Mouse (Mus musculus) forebrain, embryonic 15.5 days (tissue): ENCODE results near the gene Otud6a. TPM values are rescaled to one million over a fixed set of nuclear protein-coding genes. Genes with fewer than 3 reads are reported as not detected.
"Not testable (repeated sequence)": the region's sequence is repeated elsewhere in the genome, so short reads cannot be mapped to it uniquely, and the experiment has no call there.

ENCODE experiments used
- ATAC-seq: fragments of 200-750 bp; cut with Nextera tagmentation; replicated peaks from 2 replicates; pipeline ENCODE4 v1.8.0; 2017; ENCODE audit warnings: mild to moderate bottlenecking, moderate TSS enrichment, moderate library complexity
- H3K27ac ChIP-seq: fragments of 300-500 bp; sonication (generic); replicated peaks from 2 replicates; pipeline ENCODE4 v1.5.1; 2015; ENCODE audit warnings: mild to moderate bottlenecking, inconsistent platforms
- H3K27me3 ChIP-seq: fragments of 300-500 bp; sonication (generic); 2 replicates; pipeline ENCODE4 v1.6.1; 2015; ENCODE audit warnings: inconsistent platforms
- H3K36me3 ChIP-seq: fragments of 300-500 bp; sonication (generic); 2 replicates; pipeline ENCODE4 v1.6.1; 2015; ENCODE audit warnings: mild to moderate bottlenecking, inconsistent platforms
- H3K4me1 ChIP-seq: fragments of 300-500 bp; sonication (generic); 2 replicates; pipeline ENCODE4 v1.6.1; 2015; ENCODE audit warnings: inconsistent platforms
- H3K4me2 ChIP-seq: fragments of 300-500 bp; sonication (generic); replicated peaks from 2 replicates; pipeline ENCODE4 v1.6.1; 2015; ENCODE audit warnings: mild to moderate bottlenecking, inconsistent platforms
- H3K4me3 ChIP-seq: fragments of 300-500 bp; sonication (generic); 2 replicates; pipeline ENCODE4 v1.5.1; 2015; ENCODE audit warnings: mild to moderate bottlenecking, inconsistent platforms
- H3K9ac ChIP-seq: fragments of 300-500 bp; sonication (generic); replicated peaks from 2 replicates; pipeline ENCODE4 v1.6.1; 2015; ENCODE audit warnings: mild to moderate bottlenecking, inconsistent platforms
- H3K9me3 ChIP-seq: fragments of 300-500 bp; sonication (generic); 2 replicates; pipeline ENCODE4 v1.6.1; 2016; ENCODE audit warnings: inconsistent platforms
- WGBS: fragments of 180-500 bp; shearing (Covaris S2); methylation state at CpG from one replicate; pipeline ENCODE4 v1.1.7; 2015; ENCODE audit warnings: mixed read lengths; 5-methylcytosine and 5-hydroxymethylcytosine counted together
- polyA plus RNA-seq: library from polyadenylated mRNA; unstranded; fragments of >200 nt; fragmentation: Nextera tagmentation; extraction: Ambion mirVana; gene quantifications from 2 replicates; pipeline ENCODE4 v1.2.1, GENCODE M21; 2015

Gene Otud6a
- not detected in 2 replicates for polyA plus RNA-seq

GRCm38 (mm10) chrX:100428693-100429092, at the start of gene Otud6a:
TSS of gene Otud6a (plus strand) at chrX:100429013.
- Histone ChIP-seq H3K9ac (no peak within 1 kb of the TSS), H3K4me1 (no peaks in the 10 kb centered on the region), H3K9me3 (no peaks in the 10 kb centered on the region), H3K4me2 (no peak within 1 kb of the TSS), H3K27me3 (no peaks in the 10 kb centered on the region), H3K36me3 (no peaks in the 10 kb centered on the region), H3K27ac (no peak within 1 kb of the TSS), H3K4me3 (no peak within 1 kb of the TSS)
- ATAC-seq: no peak
- WGBS: 91% methylated on average over 21 of the region's 21 CpGs

- no peaks in the 10 kb centered on the region for H3K27me3 ChIP-seq
- H3K4me1 ChIP-seq: no peaks in the 10 kb centered on the region
- no peaks in the 10 kb centered on the region for H3K36me3 ChIP-seq
- no peak overlapping the region for H3K4me2 ChIP-seq
- 0 out of 2 replicates have a peak, but pooled peaks have one; percentile 46 for ATAC-seq
- H3K4me3 ChIP-seq: no peak overlapping the region
- H3K27ac ChIP-seq: no peak overlapping the region
- no peaks in the 10 kb centered on the region for H3K9me3 ChIP-seq
- H3K9ac ChIP-seq: no peak overlapping the region
- 90% methylated on average over 1 of the region's 1 CpGs for WGBS
Measured at GRCm38 (mm10) chrX:100389887-100390286, 38.9 kb upstream of the Otud6a start.

DNA sequence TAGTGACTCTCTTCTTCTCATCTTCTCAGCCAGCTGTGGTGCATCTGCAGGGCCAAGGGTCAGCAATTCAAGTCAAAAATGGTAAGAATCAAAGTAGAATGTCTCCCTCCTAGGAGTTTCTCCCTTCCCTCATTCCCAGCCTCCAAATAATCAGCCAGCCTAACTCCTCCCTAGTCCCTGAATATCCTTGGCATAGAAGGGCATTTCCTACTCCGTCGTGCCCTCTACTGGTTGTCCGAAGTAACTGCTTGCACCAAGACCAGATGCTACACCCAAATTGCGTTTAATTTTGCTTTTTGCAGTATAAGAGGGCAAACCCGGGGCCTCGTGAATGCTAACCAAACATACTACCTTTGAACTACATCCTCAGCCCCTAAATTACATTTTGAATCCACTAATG, 36.5 kb upstream of the Otud6a start:
- H3K27me3 ChIP-seq: no peaks in the 10 kb centered on the region
- no peak overlapping the region for H3K4me3 ChIP-seq
- H3K9me3 ChIP-seq: no peaks in the 10 kb centered on the region
- WGBS: 32% methylated on average over 6 of the region's 6 CpGs
- H3K4me2 ChIP-seq: no peak overlapping the region
- no peaks in the 10 kb centered on the region for H3K36me3 ChIP-seq
- ATAC-seq: 0 out of 2 replicates have a peak, but pooled peaks have one; percentile 46
- no peaks in the 10 kb centered on the region for H3K4me1 ChIP-seq
- H3K27ac ChIP-seq: no peak overlapping the region
- H3K9ac ChIP-seq: no peak overlapping the region

DNA sequence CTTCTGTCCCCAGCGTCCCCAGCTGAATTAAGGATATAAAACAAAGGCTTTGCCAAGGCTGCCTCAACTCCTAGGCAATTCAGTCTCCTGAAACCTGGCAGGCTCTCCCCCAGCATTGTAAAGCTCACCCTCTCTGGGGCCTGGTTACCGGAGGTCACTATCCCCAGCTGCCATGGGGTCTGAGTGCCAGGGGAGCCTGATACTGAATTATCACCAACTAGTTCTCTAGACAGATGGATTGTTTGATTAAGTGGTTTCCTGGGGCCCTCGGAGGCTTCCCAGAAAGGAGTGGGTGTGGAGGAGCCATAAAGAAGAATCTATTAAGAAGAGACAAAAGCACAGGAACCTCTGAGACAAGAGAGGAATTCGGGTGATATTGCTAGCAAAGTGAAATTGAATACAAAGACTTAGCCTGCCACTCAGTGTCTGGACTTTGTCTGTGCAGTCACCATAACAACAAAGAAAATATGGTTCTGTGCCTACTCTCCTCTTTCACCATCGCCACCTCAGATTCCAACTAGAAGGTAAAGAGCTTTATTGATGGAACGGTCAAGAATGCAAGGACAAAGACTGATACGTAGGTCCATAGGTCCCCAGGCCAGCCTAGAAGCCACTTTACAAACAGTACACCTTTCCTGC, 34.5 kb upstream of the Otud6a start:
- H3K36me3 ChIP-seq: no peaks in the 10 kb centered on the region
- no peaks in the 10 kb centered on the region for H3K4me1 ChIP-seq
- H3K27me3 ChIP-seq: no peaks in the 10 kb centered on the region
- no peaks in the 10 kb centered on the region for H3K9me3 ChIP-seq
- no peak for ATAC-seq
- no peak overlapping the region for H3K9ac ChIP-seq
- H3K4me3 ChIP-seq: no peak overlapping the region
- 65% methylated on average over 7 of the region's 7 CpGs for WGBS
- no peak overlapping the region for H3K4me2 ChIP-seq
- H3K27ac ChIP-seq: no peak overlapping the region

GRCm38 (mm10) chrX:100395026-100395425, 33.8 kb upstream of the Otud6a start:
- ATAC-seq: no peak
- Histone ChIP-seq H3K4me1 (no peaks in the 10 kb centered on the region), H3K27ac (no peak overlapping the region), H3K27me3 (no peaks in the 10 kb centered on the region), H3K4me3 (no peak overlapping the region), H3K4me2 (no peak overlapping the region), H3K36me3 (no peaks in the 10 kb centered on the region), H3K9me3 (no peaks in the 10 kb centered on the region), H3K9ac (no peak overlapping the region)
- WGBS: 82% methylated on average over 8 of the region's 8 CpGs

- no peak overlapping the region for H3K27ac ChIP-seq
- no peak overlapping the region for H3K4me3 ChIP-seq
- no peaks in the 10 kb centered on the region for H3K4me1 ChIP-seq
- H3K9me3 ChIP-seq: no peaks in the 10 kb centered on the region
- no peaks in the 10 kb centered on the region for H3K27me3 ChIP-seq
- ATAC-seq: no peak
- H3K36me3 ChIP-seq: no peaks in the 10 kb centered on the region
- no peak overlapping the region for H3K4me2 ChIP-seq
- no peak overlapping the region for H3K9ac ChIP-seq
Measured at GRCm38 (mm10) chrX:100400900-100401299, 27.9 kb upstream of the Otud6a start.

- Histone ChIP-seq H3K4me2 (no peak overlapping the region), H3K4me3 (no peak overlapping the region), H3K27ac (no peak overlapping the region), H3K4me1 (no peaks in the 10 kb centered on the region), H3K36me3 (no peaks in the 10 kb centered on the region), H3K27me3 (no peaks in the 10 kb centered on the region), H3K9me3 (no peaks in the 10 kb centered on the region), H3K9ac (no peak overlapping the region)
- no peak for ATAC-seq
- 84% methylated on average over 5 of the region's 5 CpGs for WGBS
Measured at GRCm38 (mm10) chrX:100401657-100402056, 27.2 kb upstream of the Otud6a start.

GRCm38 (mm10) chrX:100409245-100409644, 19.6 kb upstream of the Otud6a start:
- no peaks in the 10 kb centered on the region for H3K4me1 ChIP-seq
- ATAC-seq: no peak
- no peak overlapping the region for H3K4me3 ChIP-seq
- no peak overlapping the region for H3K27ac ChIP-seq
- H3K27me3 ChIP-seq: no peaks in the 10 kb centered on the region
- H3K9me3 ChIP-seq: no peaks in the 10 kb centered on the region
- no peak overlapping the region for H3K4me2 ChIP-seq
- no peak overlapping the region for H3K9ac ChIP-seq
- 74% methylated on average over 1 of the region's 1 CpGs for WGBS
- no peaks in the 10 kb centered on the region for H3K36me3 ChIP-seq

GRCm38 (mm10) chrX:100432311-100432710, 3.5 kb downstream of the Otud6a start:
- Histone ChIP-seq H3K9me3 (no peaks in the 10 kb centered on the region), H3K4me2 (no peak overlapping the region), H3K27ac (no peak overlapping the region), H3K27me3 (no peaks in the 10 kb centered on the region), H3K36me3 (no peaks in the 10 kb centered on the region), H3K4me3 (no peak overlapping the region), H3K4me1 (no peaks in the 10 kb centered on the region), H3K9ac (no peak overlapping the region)
- WGBS: 73% methylated on average over 3 of the region's 3 CpGs
- no peak for ATAC-seq

DNA sequence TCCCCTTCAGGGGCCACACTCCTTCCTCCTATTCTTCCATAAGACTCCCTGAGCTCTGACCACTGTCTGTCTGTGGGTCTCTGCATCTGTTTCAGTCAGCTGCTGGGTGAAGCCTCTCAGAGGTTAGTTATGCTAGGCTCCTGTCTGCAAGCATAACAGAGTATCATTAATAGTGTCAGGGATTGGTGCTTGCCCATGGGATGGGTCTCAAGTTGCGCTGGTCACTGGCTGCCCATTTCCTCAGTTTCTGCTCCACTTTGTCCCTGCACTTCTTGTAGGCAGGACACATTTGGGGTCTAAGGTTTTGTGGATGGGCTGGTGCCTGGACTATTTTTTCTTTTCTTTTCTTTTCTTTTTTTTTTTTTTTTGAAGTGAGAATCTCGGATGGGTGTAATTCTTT, 13.8 kb downstream of the Otud6a start, which contains the start of gene Awat2:
TSS of gene Awat2 (minus strand) at position 101 of the 400 bp plus-strand sequence.
- not testable (repeated sequence) for ATAC-seq, H3K4me1 ChIP-seq, H3K4me2 ChIP-seq, H3K27me3 ChIP-seq, H3K27ac ChIP-seq, H3K36me3 ChIP-seq, H3K4me3 ChIP-seq, H3K9me3 ChIP-seq, H3K9ac ChIP-seq
- WGBS: 98% methylated on average over 2 of the region's 2 CpGs

- no peak overlapping the region for H3K9ac ChIP-seq
- H3K36me3 ChIP-seq: no peaks in the 10 kb centered on the region
- H3K4me2 ChIP-seq: no peak overlapping the region
- no peaks in the 10 kb centered on the region for H3K9me3 ChIP-seq
- 87% methylated on average over 7 of the region's 7 CpGs for WGBS
- no peaks in the 10 kb centered on the region for H3K4me1 ChIP-seq
- ATAC-seq: no peak
- H3K4me3 ChIP-seq: no peak overlapping the region
- H3K27me3 ChIP-seq: no peaks in the 10 kb centered on the region
- no peak overlapping the region for H3K27ac ChIP-seq
Measured at GRCm38 (mm10) chrX:100443532-100443931, 14.7 kb downstream of the Otud6a start.

- H3K9ac ChIP-seq: no peak overlapping the region
- no peaks in the 10 kb centered on the region for H3K27me3 ChIP-seq
- no peaks in the 10 kb centered on the region for H3K4me1 ChIP-seq
- no peaks in the 10 kb centered on the region for H3K36me3 ChIP-seq
- H3K4me2 ChIP-seq: no peak overlapping the region
- H3K9me3 ChIP-seq: no peaks in the 10 kb centered on the region
- ATAC-seq: no peak
- no peak overlapping the region for H3K27ac ChIP-seq
- H3K4me3 ChIP-seq: no peak overlapping the region
- 68% methylated on average over 4 of the region's 4 CpGs for WGBS
Measured at GRCm38 (mm10) chrX:100468047-100468446, 39.2 kb downstream of the Otud6a start.

GRCm38 (mm10) chrX:100470126-100470525, 41.3 kb downstream of the Otud6a start:
- H3K9me3 ChIP-seq: no peaks in the 10 kb centered on the region
- H3K4me1 ChIP-seq: no peaks in the 10 kb centered on the region
- no peaks in the 10 kb centered on the region for H3K36me3 ChIP-seq
- H3K27ac ChIP-seq: no peak overlapping the region
- ATAC-seq: no peak
- no peaks in the 10 kb centered on the region for H3K27me3 ChIP-seq
- H3K4me3 ChIP-seq: no peak overlapping the region
- 85% methylated on average over 3 of the region's 3 CpGs for WGBS
- H3K9ac ChIP-seq: no peak overlapping the region
- H3K4me2 ChIP-seq: no peak overlapping the region
